Mouse (Mus musculus) ES-E14 (cell line): ENCODE data around the gene Kiss1. TPM values are rescaled to one million over a fixed set of nuclear protein-coding genes. Genes with fewer than 3 reads are reported as not detected.
A peak's percentile ranks its signal among the peaks of the same experiment; 100 is the strongest.

ENCODE experiments used
- DNase-seq: peaks from one replicate; pipeline ENCODE4 v3.0.0-alpha.2; 2013; ENCODE audit warnings: low read depth, low spot score
- H3K27ac ChIP-seq: 2 replicates; pipeline ENCODE4 v1.5.1; 2012; ENCODE audit warnings: low read depth, mild to moderate bottlenecking, low read length, moderate library complexity, mixed read lengths; ENCODE audit not compliant: poor library complexity, insufficient read depth, severe bottlenecking
- H3K36me3 ChIP-seq: 2 replicates; pipeline ENCODE4 v1.6.1; 2012; ENCODE audit warnings: mild to moderate bottlenecking, low read length, moderate library complexity, mixed read lengths; ENCODE audit not compliant: control insufficient read depth, poor library complexity, insufficient read depth, severe bottlenecking
- H3K4me1 ChIP-seq, 2 experiments: fragments of 150-350 bp in 1 of 2; sonication (generic) in 1 of 2; 2 replicates each; pipeline ENCODE4 v1.6.1; 2012; ENCODE audit warnings: low read length in 2 of 2, mild to moderate bottlenecking in 1 of 2, mixed read lengths in 1 of 2; ENCODE audit not compliant: control insufficient read depth in 2 of 2, insufficient read depth in 2 of 2, poor library complexity in 1 of 2
- H3K4me3 ChIP-seq, 2 experiments: fragments of 150-350 bp in 1 of 2; sonication (generic) in 1 of 2; 2 replicates each; pipeline ENCODE4 v1.5.1; 2012; ENCODE audit warnings: low read length in 2 of 2, low read depth in 1 of 2, mild to moderate bottlenecking in 1 of 2, mixed read lengths in 1 of 2; ENCODE audit not compliant: insufficient read depth in 1 of 2, poor library complexity in 1 of 2, severe bottlenecking in 1 of 2
- H3K9ac ChIP-seq: 2 replicates; pipeline ENCODE4 v1.6.1; 2012; ENCODE audit warnings: low read depth, mild to moderate bottlenecking, low read length, mixed read lengths; ENCODE audit not compliant: poor library complexity, insufficient read depth, severe bottlenecking
- H3K9me3 ChIP-seq: fragments of 150-350 bp; sonication (generic); 2 replicates; pipeline ENCODE4 v1.6.1; 2012; ENCODE audit warnings: low read depth, mild to moderate bottlenecking, low read length; ENCODE audit not compliant: control insufficient read depth, insufficient read depth
- CHD2 ChIP-seq: IDR thresholded peaks from 2 replicates; pipeline ENCODE4 v1.6.1; 2014; ENCODE audit warnings: mild to moderate bottlenecking, low read depth, low read length, inconsistent platforms
- HCFC1 ChIP-seq: IDR thresholded peaks from 2 replicates; pipeline ENCODE4 v1.6.1; 2012; ENCODE audit warnings: low read length, inconsistent platforms, borderline replicate concordance; ENCODE audit not compliant: insufficient read depth
- MAFK ChIP-seq: IDR thresholded peaks from 2 replicates; pipeline ENCODE4 v1.6.1; 2014; ENCODE audit warnings: mild to moderate bottlenecking, low read depth, low read length, inconsistent platforms; ENCODE audit not compliant: insufficient read depth
- ZC3H11A ChIP-seq: IDR thresholded peaks from 2 replicates; pipeline ENCODE4 v1.6.1; 2012; ENCODE audit warnings: low read depth, mild to moderate bottlenecking, inconsistent platforms, low read length, borderline replicate concordance
- ZNF384 ChIP-seq: IDR thresholded peaks from 2 replicates; pipeline ENCODE4 v1.6.1; 2012; ENCODE audit warnings: low read depth, low read length, inconsistent platforms
- in situ Hi-C, 2 experiments: fragments of 600-800 bp; cut with MboI; formaldehyde crosslinking; loops; one replicate each; pipeline ENCODE4 v1.15.1; 2025; ENCODE audit warnings: low sequenced_read_pairs in 2 of 2, inconsistent platforms in 1 of 2; ENCODE audit not compliant: unreplicated experiment in 2 of 2
- total RNA-seq: library from RNA; depleted of rRNA; stranded (reverse); fragments of 300-350 nt; gene quantifications from 2 replicates; pipeline ENCODE4 v1.2.3, GENCODE M21; 2012

The Kiss1 gene
- total RNA-seq, 1 experiment, result not detected

DNA sequence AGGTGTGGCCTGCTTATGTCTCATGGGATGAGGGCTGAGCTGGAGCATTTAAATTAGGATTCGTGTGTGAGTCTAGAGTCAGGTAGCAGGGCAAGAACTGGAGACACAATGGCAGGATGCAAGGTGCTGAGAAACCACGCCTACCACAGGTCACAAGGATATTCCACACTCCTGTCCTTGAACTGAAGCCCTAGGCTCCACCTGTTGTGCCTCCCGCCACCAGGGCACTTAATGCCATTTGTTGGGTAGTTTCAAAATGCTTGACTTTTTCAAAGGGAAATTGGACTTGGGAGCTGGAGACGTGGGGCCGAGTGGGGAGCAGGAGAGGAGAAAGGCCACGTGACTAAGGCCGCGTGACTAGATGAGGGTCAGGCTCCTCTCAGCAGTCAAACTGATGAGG, 4.3 kb downstream of the Kiss1 start:
- Histone ChIP-seq H3K27ac (no peak overlapping the region), H3K9ac (no peak overlapping the region), H3K4me3 (no peak overlapping the region), H3K4me1 (peaks cover 2 to 5% of the 10 kb centered on the region in 2 experiments; a peak in 2 of 4 replicates), H3K36me3 (no peaks in the 10 kb centered on the region), H3K9me3 (no peaks in the 10 kb centered on the region)
- in situ Hi-C loops, result no loop called here
- no peak for DNase-seq
- TF ChIP-seq ZNF384 (no peak), HCFC1 (no peak), CHD2 (no peak), MAFK (no peak), ZC3H11A (no peak)

GRCm38 (mm10) chr1:133327094-133327493, 5.4 kb downstream of the Kiss1 start:
- H3K27ac ChIP-seq, result no peak overlapping the region
- in situ Hi-C loops, result no loop called here
- no peak overlapping the region for H3K4me3 ChIP-seq
- no peaks in the 10 kb centered on the region for H3K36me3 ChIP-seq
- H3K4me1 ChIP-seq, result peaks cover 2 to 5% of the 10 kb centered on the region in 2 experiments; a peak in 2 of 4 replicates
- H3K9me3 ChIP-seq, result no peaks in the 10 kb centered on the region
- no peak overlapping the region for H3K9ac ChIP-seq
- no peak for TF ChIP-seq ZNF384
- DNase-seq, result no peak

DNA sequence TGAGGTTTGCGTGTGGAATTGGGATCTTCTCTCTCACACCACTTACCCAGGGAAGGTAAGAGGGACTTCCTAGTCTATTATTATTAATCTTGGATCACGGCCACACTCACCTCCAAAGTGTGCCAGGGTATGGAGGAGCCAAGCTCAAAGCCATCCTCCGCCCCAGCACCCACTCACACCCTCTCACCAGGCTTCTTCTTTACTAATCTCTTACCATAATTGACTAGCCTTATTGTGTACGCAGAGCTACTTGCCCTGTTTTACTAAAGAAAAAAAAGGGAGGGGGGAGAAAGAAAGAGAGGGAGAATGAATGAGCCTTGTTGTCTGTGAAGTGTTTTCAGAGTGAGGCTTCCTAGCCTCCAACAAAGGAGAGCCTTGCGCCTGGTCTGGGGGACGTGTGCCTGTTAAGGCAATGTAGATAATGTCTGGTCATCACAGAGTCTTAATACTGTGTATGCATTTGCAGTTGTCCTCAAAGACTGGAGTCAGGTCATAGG, 6.7 kb downstream of the Kiss1 start:
- no peak overlapping the region for H3K4me3 ChIP-seq
- no peak for DNase-seq
- TF ChIP-seq CHD2, result no peak
- no peak for TF ChIP-seq HCFC1
- TF ChIP-seq MAFK, result no peak
- TF ChIP-seq ZNF384, result no peak
- TF ChIP-seq ZC3H11A, result no peak

DNA sequence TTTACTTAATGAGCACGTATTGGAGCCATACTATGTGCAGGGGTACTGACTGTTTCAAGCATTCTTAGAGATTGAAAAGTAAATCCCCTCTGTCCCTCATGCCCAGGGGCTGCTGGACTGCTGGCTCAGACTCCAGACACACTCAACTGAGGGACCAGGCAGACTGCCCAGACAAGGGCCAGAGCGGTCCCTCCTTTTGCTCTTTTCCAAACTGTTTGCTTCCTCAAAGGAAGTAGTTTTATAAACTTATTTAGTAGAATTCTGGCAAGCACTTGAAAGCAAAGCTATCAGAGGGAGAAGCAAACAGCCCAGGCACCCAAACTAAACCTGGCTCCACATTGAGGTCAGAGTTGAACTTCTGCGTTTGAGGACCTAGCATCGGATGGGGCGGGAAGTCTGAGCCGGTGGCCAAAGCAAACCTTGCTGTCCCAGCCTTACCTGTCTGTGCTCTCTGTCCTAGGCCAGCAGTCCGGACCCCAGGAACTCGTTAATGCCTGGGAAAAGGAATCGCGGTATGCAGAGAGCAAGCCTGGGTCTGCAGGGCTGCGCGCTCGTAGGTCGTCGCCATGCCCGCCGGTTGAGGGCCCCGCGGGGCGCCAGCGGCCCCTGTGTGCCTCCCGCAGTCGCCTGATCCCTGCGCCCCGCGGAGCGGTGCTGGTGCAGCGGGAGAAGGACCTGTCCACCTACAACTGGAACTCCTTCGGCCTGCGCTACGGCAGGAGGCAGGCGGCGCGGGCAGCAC, 7.4 kb downstream of the Kiss1 start:
- Histone ChIP-seq H3K9ac (peak overlapping the region; percentile 11), H3K4me3 (peak overlapping the region; percentile 41 to 56; a peak in 3 of 4 replicates), H3K27ac (no peak overlapping the region), H3K36me3 (no peaks in the 10 kb centered on the region), H3K9me3 (no peaks in the 10 kb centered on the region), H3K4me1 (peaks cover 2 to 5% of the 10 kb centered on the region in 2 experiments; a peak in 2 of 4 replicates)
- no peak for TF ChIP-seq CHD2
- TF ChIP-seq ZC3H11A, result no peak
- no peak for TF ChIP-seq MAFK
- no peak for TF ChIP-seq HCFC1
- no peak for TF ChIP-seq ZNF384
- in situ Hi-C loops, result no loop called here
- no peak for DNase-seq

More for the DNA sequence above, 6.7 kb downstream of the Kiss1 start:
- no peak overlapping the region for H3K9ac ChIP-seq
- H3K27ac ChIP-seq, result no peak overlapping the region
- in situ Hi-C loops, result no loop called here
- peaks cover 2 to 5% of the 10 kb centered on the region in 2 experiments; a peak in 2 of 4 replicates for H3K4me1 ChIP-seq
- no peaks in the 10 kb centered on the region for H3K9me3 ChIP-seq
- no peaks in the 10 kb centered on the region for H3K36me3 ChIP-seq

GRCm38 (mm10) chr1:133329638-133329964, 7.9 kb downstream of the Kiss1 start:
- peak overlapping the region; percentile 11 for H3K9ac ChIP-seq
- TF ChIP-seq CHD2, result no peak
- no peak for TF ChIP-seq ZNF384
- TF ChIP-seq ZC3H11A, result no peak
- no peak for TF ChIP-seq HCFC1
- no peak for TF ChIP-seq MAFK
- in situ Hi-C loops, result no loop called here
- peak overlapping the region; percentile 41 to 56; a peak in 3 of 4 replicates for H3K4me3 ChIP-seq
- H3K36me3 ChIP-seq, result no peaks in the 10 kb centered on the region
- H3K9me3 ChIP-seq, result no peaks in the 10 kb centered on the region
- DNase-seq, result no peak
- H3K4me1 ChIP-seq, result peaks cover 2 to 5% of the 10 kb centered on the region in 2 experiments; a peak in 2 of 4 replicates
- no peak overlapping the region for H3K27ac ChIP-seq
